Mouse (Mus musculus) intestine, embryonic 15.5 days (tissue): Measurements from ENCODE around the gene Piezo1. TPM values are rescaled to one million over a fixed set of nuclear protein-coding genes. Genes with fewer than 3 reads are reported as not detected.

Experiments
- ATAC-seq: fragments of 200-750 bp; cut with Nextera tagmentation; 2 replicates; pipeline ENCODE4 v1.8.0; 2017; ENCODE audit warnings: moderate TSS enrichment, moderate library complexity
- H3K27ac ChIP-seq: fragments of 300-500 bp; sonication (generic); 2 replicates; pipeline ENCODE4 v1.5.1; 2015; ENCODE audit warnings: mild to moderate bottlenecking, inconsistent platforms
- H3K27me3 ChIP-seq: fragments of 300-500 bp; sonication (generic); replicated peaks from 2 replicates; pipeline ENCODE4 v1.6.1; 2015; ENCODE audit warnings: inconsistent platforms
- H3K36me3 ChIP-seq: fragments of 300-500 bp; sonication (generic); 2 replicates; pipeline ENCODE4 v1.6.1; 2015; ENCODE audit warnings: inconsistent platforms
- H3K4me1 ChIP-seq: fragments of 300-500 bp; sonication (generic); replicated peaks from 2 replicates; pipeline ENCODE4 v1.6.1; 2015; ENCODE audit warnings: inconsistent platforms
- H3K4me2 ChIP-seq: fragments of 300-500 bp; sonication (generic); replicated peaks from 2 replicates; pipeline ENCODE4 v1.6.1; 2015; ENCODE audit warnings: mild to moderate bottlenecking, inconsistent platforms
- H3K4me3 ChIP-seq: fragments of 300-500 bp; sonication (generic); replicated peaks from 2 replicates; pipeline ENCODE4 v1.5.1; 2015; ENCODE audit warnings: inconsistent platforms
- H3K9ac ChIP-seq: fragments of 300-500 bp; sonication (generic); 2 replicates; pipeline ENCODE4 v1.6.1; 2015; ENCODE audit warnings: inconsistent platforms
- H3K9me3 ChIP-seq: fragments of 300-500 bp; sonication (generic); 2 replicates; pipeline ENCODE4 v1.6.1; 2016; ENCODE audit warnings: inconsistent platforms
- WGBS: fragments of 180-500 bp; shearing (Covaris S2); methylation state at CpG from one replicate; pipeline ENCODE4 v1.1.7; 2015; 5-methylcytosine and 5-hydroxymethylcytosine counted together
- polyA plus RNA-seq: library from polyadenylated mRNA; unstranded; fragments of >200 nt; fragmentation: Nextera tagmentation; extraction: Ambion mirVana; gene quantifications from 2 replicates; pipeline ENCODE4 v1.2.1, GENCODE M21; 2015

Gene Piezo1
- polyA plus RNA-seq, 1 experiment from 2014 or later, result 10.8 TPM

GRCm38 (mm10) chr8:122437708-122438331, 113.3 kb downstream of the Piezo1 start:
- Histone ChIP-seq H3K9me3 (no peaks in the 10 kb centered on the region), H3K4me1 (peaks cover 22% of the 10 kb centered on the region), H3K9ac (no peak overlapping the region), H3K36me3 (peaks cover 41% of the 10 kb centered on the region), H3K27ac (peak overlapping the region; percentile 67), H3K27me3 (no peaks in the 10 kb centered on the region), H3K4me3 (no peak overlapping the region), H3K4me2 (peak overlapping the region; percentile 26)
- no peak for ATAC-seq
- 80% methylated on average over 13 of the region's 13 CpGs for WGBS

- Histone ChIP-seq H3K9ac (no peak overlapping the region), H3K4me3 (no peak overlapping the region), H3K27ac (no peak overlapping the region), H3K4me2 (no peak overlapping the region), H3K4me1 (peaks cover 21% of the 10 kb centered on the region), H3K36me3 (peaks cover 41% of the 10 kb centered on the region), H3K9me3 (no peaks in the 10 kb centered on the region), H3K27me3 (no peaks in the 10 kb centered on the region)
- ATAC-seq, result no peak
- 79% methylated on average over 20 of the region's 20 CpGs for WGBS
These were observed 114.5 kb downstream of the Piezo1 start for GRCm38 (mm10) chr8:122436586-122437125.

- Histone ChIP-seq H3K9ac (no peak overlapping the region), H3K9me3 (no peaks in the 10 kb centered on the region), H3K4me2 (no peak overlapping the region), H3K27ac (no peak overlapping the region), H3K4me1 (peaks cover 23% of the 10 kb centered on the region), H3K36me3 (peaks cover 41% of the 10 kb centered on the region), H3K4me3 (no peak overlapping the region), H3K27me3 (no peaks in the 10 kb centered on the region)
- 97% methylated on average over 9 of the region's 9 CpGs for WGBS
- no peak for ATAC-seq
These were observed 115.0 kb downstream of the Piezo1 start for GRCm38 (mm10) chr8:122436146-122436545.

GRCm38 (mm10) chr8:122435375-122435774, 115.8 kb downstream of the Piezo1 start:
- Histone ChIP-seq H3K36me3 (peaks cover 41% of the 10 kb centered on the region), H3K4me1 (peaks cover 30% of the 10 kb centered on the region), H3K27me3 (no peaks in the 10 kb centered on the region), H3K4me3 (no peak overlapping the region), H3K27ac (no peak overlapping the region), H3K9me3 (no peaks in the 10 kb centered on the region), H3K9ac (no peak overlapping the region), H3K4me2 (no peak overlapping the region)
- 90% methylated on average over 6 of the region's 6 CpGs for WGBS
- no peak for ATAC-seq

- Histone ChIP-seq H3K4me1 (peaks cover 29% of the 10 kb centered on the region), H3K27ac (peak overlapping the region; percentile 90), H3K4me2 (peak overlapping the region; percentile 91), H3K9me3 (no peaks in the 10 kb centered on the region), H3K4me3 (peak overlapping the region; percentile 64; the same call in 1 of the 2 replicates), H3K36me3 (peaks cover 31% of the 10 kb centered on the region), H3K9ac (peak overlapping the region; percentile 83; the same call in 1 of the 2 replicates), H3K27me3 (no peaks in the 10 kb centered on the region)
- 58% methylated on average over 11 of the region's 11 CpGs for WGBS
- no peak for ATAC-seq
These were observed 117.7 kb downstream of the Piezo1 start for GRCm38 (mm10) chr8:122433269-122433905.

GRCm38 (mm10) chr8:122432443-122433268, 118.5 kb downstream of the Piezo1 start, which contains the start of gene Cyba:
Gene Cyba (minus strand): TSS chr8:122432930.
- WGBS, result 3% methylated on average over 45 of the region's 45 CpGs
- H3K9ac ChIP-seq, result peak within 1 kb of the TSS; percentile 83
- ATAC-seq, result peak; percentile 94
- H3K4me3 ChIP-seq, result peak within 1 kb of the TSS; percentile 64
- H3K36me3 ChIP-seq, result peaks cover 30% of the 10 kb centered on the region
- H3K27me3 ChIP-seq, result no peaks in the 10 kb centered on the region
- peak within 1 kb of the TSS; percentile 91 for H3K4me2 ChIP-seq
- H3K4me1 ChIP-seq, result peaks cover 24% of the 10 kb centered on the region
- no peaks in the 10 kb centered on the region for H3K9me3 ChIP-seq
- H3K27ac ChIP-seq, result peak within 1 kb of the TSS; percentile 90

Other genes with a start within 250 kb of the Piezo1 start
- not detected in 2 replicates for gene Trhr2, start 190.6 kb downstream of the Piezo1 start, polyA plus RNA-seq
- 53.9 and 54.0 TPM in 2 replicates for gene Zc3h18, start 174.7 kb downstream of the Piezo1 start, polyA plus RNA-seq
- gene Il17c, start 129.3 kb downstream of the Piezo1 start, polyA plus RNA-seq, result not detected in 2 replicates
- 307 and 314 TPM in 2 replicates for gene Cyba, start 118.4 kb downstream of the Piezo1 start, polyA plus RNA-seq
- 60.2 and 68.3 TPM in 2 replicates for gene Mvd, start 107.9 kb downstream of the Piezo1 start, polyA plus RNA-seq
- gene Snai3, start 90.6 kb downstream of the Piezo1 start, polyA plus RNA-seq, result 0.57 and 0.86 TPM in 2 replicates
- gene Rnf166, start 75.3 kb downstream of the Piezo1 start, polyA plus RNA-seq, result 29.5 and 31.5 TPM in 2 replicates
- gene Ctu2, start 75.2 kb downstream of the Piezo1 start, polyA plus RNA-seq, result 43.4 and 44.6 TPM in 2 replicates
- gene Cdt1, start 16.7 kb upstream of the Piezo1 start, polyA plus RNA-seq, result 40.3 and 41.8 TPM in 2 replicates
- 545 and 612 TPM in 2 replicates for gene Aprt, start 25.6 kb upstream of the Piezo1 start, polyA plus RNA-seq
- 17.1 and 18.8 TPM in 2 replicates for gene Galns, start 60.1 kb upstream of the Piezo1 start, polyA plus RNA-seq
- 58.0 and 76.0 TPM in 2 replicates for gene Trappc2l, start 60.3 kb upstream of the Piezo1 start, polyA plus RNA-seq
- gene Pabpn1l, start 71.4 kb upstream of the Piezo1 start, polyA plus RNA-seq, result not detected in 2 replicates
- 4.6 and 4.7 TPM in 2 replicates for gene Cbfa2t3, start 147.8 kb upstream of the Piezo1 start, polyA plus RNA-seq
- gene Acsf3, start 224.2 kb upstream of the Piezo1 start, polyA plus RNA-seq, result 21.8 and 24.6 TPM in 2 replicates